Mouse (Mus musculus) erythroblast, embryonic 14.5 days (primary cell): ENCODE measurements around the gene Smim14.

Experiments
- GATA1 ChIP-seq: IDR thresholded peaks from 2 replicates; pipeline ENCODE4 v1.6.1; 2012; ENCODE audit warnings: low read length, inconsistent platforms, mixed read lengths
- TAL1 ChIP-seq: IDR thresholded peaks from 3 replicates; pipeline ENCODE4 v1.6.1; 2012; ENCODE audit warnings: low read length, inconsistent platforms, mixed read lengths

DNA sequence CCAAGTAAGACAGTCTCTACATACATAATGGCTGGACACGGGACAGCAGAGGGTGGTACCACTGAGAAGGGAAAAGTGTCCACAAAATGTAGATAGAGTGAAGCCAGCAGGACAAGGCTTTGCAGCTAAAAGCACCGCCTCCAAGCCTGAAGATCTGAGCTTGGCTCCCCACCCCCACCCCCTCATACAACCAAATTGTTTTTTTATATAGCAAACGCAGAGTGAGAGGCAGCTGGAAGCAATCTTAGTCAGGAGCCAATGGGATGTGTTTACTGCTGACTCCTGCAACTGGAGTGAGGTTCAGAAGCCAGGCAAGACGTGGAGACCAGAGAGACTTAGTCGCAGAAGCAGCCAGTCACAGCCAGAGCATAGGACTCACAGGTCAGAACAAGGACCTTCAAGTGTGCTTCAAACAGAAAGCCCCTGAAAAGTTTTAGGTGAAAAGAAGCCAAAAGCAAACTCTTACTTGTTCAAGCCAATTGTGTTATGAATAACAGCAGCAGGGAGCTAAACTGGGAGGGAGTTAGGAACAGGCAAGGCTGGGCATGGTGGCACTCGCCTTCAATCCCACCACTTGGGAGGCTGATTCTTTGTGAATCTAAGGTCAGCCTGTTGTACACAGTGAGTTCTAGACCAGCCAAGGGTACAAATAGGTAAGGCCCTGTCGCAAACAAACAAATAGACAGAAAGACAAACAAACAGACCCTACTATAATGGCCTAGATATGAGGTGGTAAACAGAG is 79.7 kb downstream of the Smim14 start:
- TF ChIP-seq GATA1: no peak
- TF ChIP-seq TAL1: no peak
